Mouse (Mus musculus) cerebellum, adult 11-12 months (tissue): ENCODE data around the gene Cdc37.
"Not testable (repeated sequence)": the region's sequence is repeated elsewhere in the genome, so short reads cannot be mapped to it uniquely, and the experiment has no call there.

Experiments used
- DNase-seq: peaks from one replicate; pipeline ENCODE4 v3.0.0; 2022

Gene Cdc37

GRCm38 (mm10) chr9:21149654-21150419, at the start of gene Cdc37:
Gene Cdc37, minus strand, starts transcription at chr9:21149982.
- peak; percentile 94 for DNase-seq

GRCm38 (mm10) chr9:21198960-21199359, 49.2 kb upstream of the Cdc37 start:
- DNase-seq, result no peak

- DNase-seq, result peak; percentile 65
Measured at GRCm38 (mm10) chr9:21197981-21198380, 48.2 kb upstream of the Cdc37 start.

GRCm38 (mm10) chr9:21196521-21197433, 47.0 kb upstream of the Cdc37 start:
- DNase-seq, result peak; percentile 74

- not testable (repeated sequence) for DNase-seq
Measured at GRCm38 (mm10) chr9:21195736-21196505, 46.1 kb upstream of the Cdc37 start.

- DNase-seq, result no peak
Measured at GRCm38 (mm10) chr9:21194787-21195493, 45.2 kb upstream of the Cdc37 start.

GRCm38 (mm10) chr9:21193786-21194185, 44.0 kb upstream of the Cdc37 start:
- no peak for DNase-seq

GRCm38 (mm10) chr9:21190670-21191069, 40.9 kb upstream of the Cdc37 start:
- no peak for DNase-seq

GRCm38 (mm10) chr9:21189905-21190304, 40.1 kb upstream of the Cdc37 start:
- peak; percentile 10 for DNase-seq

- no peak for DNase-seq
Measured at GRCm38 (mm10) chr9:21185436-21185835, 35.7 kb upstream of the Cdc37 start.

GRCm38 (mm10) chr9:21184733-21185132, 35.0 kb upstream of the Cdc37 start:
- DNase-seq, result peak; percentile 58

- no peak for DNase-seq
Measured at GRCm38 (mm10) chr9:21183905-21184413, 34.2 kb upstream of the Cdc37 start.

GRCm38 (mm10) chr9:21183421-21183820, 33.6 kb upstream of the Cdc37 start:
- no peak for DNase-seq

- DNase-seq, result no peak
Measured at GRCm38 (mm10) chr9:21181421-21182220, 31.8 kb upstream of the Cdc37 start.

- DNase-seq, result no peak
Measured at GRCm38 (mm10) chr9:21180841-21181240, 31.1 kb upstream of the Cdc37 start.

- no peak for DNase-seq
Measured at GRCm38 (mm10) chr9:21180402-21180801, 30.6 kb upstream of the Cdc37 start.

GRCm38 (mm10) chr9:21172364-21172763, 22.6 kb upstream of the Cdc37 start:
- DNase-seq, result no peak

GRCm38 (mm10) chr9:21169157-21169556, 19.4 kb upstream of the Cdc37 start:
- no peak for DNase-seq

GRCm38 (mm10) chr9:21168161-21169123, 18.7 kb upstream of the Cdc37 start:
- DNase-seq, result peak; percentile 42
